Comparison of ENCODE assay signal across 22 mouse cellular contexts in the genomic region with DNA sequence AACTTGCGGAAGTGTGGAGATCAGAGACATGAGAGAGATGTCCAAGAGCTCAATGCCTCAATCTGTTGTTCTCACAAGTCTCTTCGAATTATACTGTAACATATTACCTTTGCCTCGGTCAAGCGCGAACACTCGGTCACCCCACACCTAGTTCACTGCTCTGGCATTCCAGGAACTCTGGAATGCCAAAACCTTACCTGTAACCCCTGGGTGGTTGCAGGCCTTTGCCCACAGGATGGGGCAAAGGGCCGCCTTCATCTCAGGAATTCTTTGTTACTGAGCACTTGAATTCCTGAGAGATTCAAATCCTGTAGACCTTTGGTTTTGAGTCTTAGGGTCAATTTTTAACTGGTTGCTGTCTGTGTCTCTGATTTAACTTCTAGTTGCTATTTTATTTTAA. TPM values are rescaled to one million over a fixed set of nuclear protein-coding genes. Genes with fewer than 3 reads are reported as not detected.
A peak's percentile ranks its signal among the peaks of the same experiment; 100 is the strongest.
DNase-seq lines count a peak whose midpoint lies in the region; ATAC-seq lines count a peak whose summit lies in the region.
"Had no signal": no experiment of that assay in that cellular context is flagged by ENCODE, and none has a peak within 500 bp of the region (broad histone marks: within the 10 kb centered on the region; RNA-seq: fewer than 3 reads in every experiment).

No protein-coding gene starts in this region.

- peaks cover 24% of the 10 kb centered on the region for H3K4me1 ChIP-seq in kidney, embryonic 15.5 days
- H3K4me1 ChIP-seq: embryonic facial prominence, embryonic 15.5 days; forebrain, embryonic 10.5 days; heart, embryonic 15.5 days; hindbrain, embryonic 13.5 days had no signal

- WGBS in kidney, embryonic 15.5 days, result 82% methylated on average over 7 of the region's 7 CpGs

- ATAC-seq in kidney, embryonic 15.5 days (replicated peaks; ENCODE audit: low FRiP score), result peak; percentile 66; the same call in 1 of the 2 replicates
- ATAC-seq: forebrain, embryonic 14.5 days; Patski had no signal

- H3K36me3 ChIP-seq in kidney, embryonic 15.5 days, result no peaks in the 10 kb centered on the region
- H3K36me3 ChIP-seq: embryonic facial prominence, embryonic 15.5 days; forebrain, embryonic 10.5 days; heart, embryonic 15.5 days; hindbrain, embryonic 13.5 days had no signal

- no peak overlapping the region for H3K4me3 ChIP-seq in kidney, embryonic 15.5 days (replicated peaks)
- H3K4me3 ChIP-seq: embryonic facial prominence, embryonic 15.5 days; erythroblast, embryonic 14.5 days; forebrain, embryonic 10.5 days; heart, embryonic 15.5 days; hindbrain, embryonic 13.5 days had no signal

- no peaks in the 10 kb centered on the region for H3K27me3 ChIP-seq in kidney, embryonic 15.5 days
- H3K27me3 ChIP-seq: CH12.LX; embryonic facial prominence, embryonic 15.5 days; heart, embryonic 15.5 days; hindbrain, embryonic 13.5 days; Patski had no signal

- H3K9me3 ChIP-seq in kidney, embryonic 15.5 days (replicated peaks), result no peaks in the 10 kb centered on the region
- H3K9me3 ChIP-seq: embryonic facial prominence, embryonic 15.5 days; forebrain, embryonic 10.5 days; heart, embryonic 15.5 days; hindbrain, embryonic 13.5 days had no signal

- DNase-seq in lung, postnatal 36 days, result peak; percentile 7
- DNase-seq in lung, postnatal 4 days, result no peak
- DNase-seq in kidney, postnatal 14 days, result peak; percentile 83
- DNase-seq in frontal cortex, postnatal 14 days (ENCODE audit: low spot score in 2 of 2), result no peak
- DNase-seq in cerebellum, postnatal 36 days, result no peak
- no peak for DNase-seq in urinary bladder, postnatal 36 days (ENCODE audit: low spot score in 2 of 2)
- DNase-seq: adrenal gland, adult 2 months; adrenal gland, postnatal 25 days; cerebellum, adult 2 months; cerebellum, postnatal 10 days; embryo, embryonic 11 days; gastrocnemius, postnatal 36 days; heart, postnatal 14 days had no signal

- no peak overlapping the region for H3K9ac ChIP-seq in kidney, embryonic 15.5 days
- H3K9ac ChIP-seq: embryonic facial prominence, embryonic 15.5 days; heart, embryonic 15.5 days; hindbrain, embryonic 13.5 days had no signal

- H3K4me2 ChIP-seq in kidney, embryonic 15.5 days, result no peak overlapping the region
- H3K4me2 ChIP-seq: embryonic facial prominence, embryonic 15.5 days; heart, embryonic 15.5 days; hindbrain, embryonic 13.5 days had no signal

- peak overlapping the region; percentile 41; the same call in 1 of the 2 replicates for H3K27ac ChIP-seq in kidney, embryonic 15.5 days
- H3K27ac ChIP-seq: embryonic facial prominence, embryonic 15.5 days; forebrain, embryonic 10.5 days; heart, embryonic 15.5 days; hindbrain, embryonic 13.5 days had no signal

RNA-seq across cellular contexts. Expression of a gene that starts 29.9 kb away (rescaled TPM):
- 10.7 and 12.4 TPM in 2 replicates for polyA plus RNA-seq in kidney, embryonic 15.5 days (2015; fragmentation: Nextera tagmentation; extraction: Ambion mirVana)
- polyA plus RNA-seq: erythroblast, embryonic 14.5 days had no signal

Comparison
In these comparisons a context has a peak if more than half of its experiments do, and no peak if none do; other contexts are left out.
1. DNase-seq: peak in lung, postnatal 36 days (single experiment) and kidney, postnatal 14 days (single experiment); none in lung, postnatal 4 days (0 of 2), frontal cortex, postnatal 14 days (0 of 2), cerebellum, postnatal 36 days (0 of 2) and urinary bladder, postnatal 36 days (0 of 2).